Mouse (Mus musculus) liver, adult 2 months (tissue): ENCODE data around the gene Ephx4. TPM values are rescaled to one million over a fixed set of nuclear protein-coding genes. Genes with fewer than 3 reads are reported as not detected.

Experiments
- DNase-seq: peaks from one replicate; pipeline ENCODE4 v3.0.0-alpha.2; 2011; ENCODE audit warnings: low read depth, low spot score; ENCODE audit errors: extremely low read depth
- H3K27ac ChIP-seq: fragments of 200-500 bp; replicated peaks from 2 replicates; pipeline ENCODE4 v1.5.1; 2012; ENCODE audit warnings: low read depth, mild to moderate bottlenecking, control low read depth, inconsistent platforms, low read length; ENCODE audit not compliant: insufficient read depth
- H3K27me3 ChIP-seq: fragments of 200-500 bp; 2 replicates; pipeline ENCODE4 v1.6.1; 2012; ENCODE audit warnings: mild to moderate bottlenecking, moderate library complexity, low read length, inconsistent platforms; ENCODE audit not compliant: control insufficient read depth, insufficient read depth
- H3K36me3 ChIP-seq: fragments of 200-500 bp; 2 replicates; pipeline ENCODE4 v1.6.1; 2012; ENCODE audit warnings: low read length, inconsistent platforms; ENCODE audit not compliant: control insufficient read depth, insufficient read depth
- H3K4me1 ChIP-seq: fragments of 200-500 bp; 2 replicates; pipeline ENCODE4 v1.6.1; 2011; ENCODE audit warnings: low read length; ENCODE audit not compliant: control insufficient read depth, insufficient read depth
- H3K4me3 ChIP-seq: fragments of 200-500 bp; 2 replicates; pipeline ENCODE4 v1.5.1; 2011; ENCODE audit warnings: low read depth, mild to moderate bottlenecking, control low read depth, low read length, moderate library complexity; ENCODE audit not compliant: insufficient read depth
- H3K79me2 ChIP-seq: fragments of 200-500 bp; 2 replicates; pipeline ENCODE4 v1.6.1; 2012; ENCODE audit warnings: inconsistent platforms, mild to moderate bottlenecking, low read length, moderate library complexity; ENCODE audit not compliant: control insufficient read depth, insufficient read depth
- H3K9ac ChIP-seq: fragments of 200-500 bp; 2 replicates; pipeline ENCODE4 v1.6.1; 2012; ENCODE audit warnings: low read depth, mild to moderate bottlenecking, control low read depth, inconsistent platforms, low read length
- CTCF ChIP-seq: fragments of 200-500 bp; IDR thresholded peaks from 2 replicates; pipeline ENCODE4 v1.5.1; 2011; ENCODE audit warnings: low read depth, low read length, control low read depth
- POLR2A ChIP-seq: fragments of 200-500 bp; IDR thresholded peaks from 2 replicates; pipeline ENCODE4 v1.6.1; 2011; ENCODE audit warnings: low read length, control low read depth; ENCODE audit not compliant: insufficient read depth; ENCODE audit errors: extremely low read depth
- WGBS: fragments of 180-500 bp; shearing (Covaris S2); methylation state at CpG from one replicate; pipeline ENCODE4 v1.1.7; 2018; 5-methylcytosine and 5-hydroxymethylcytosine counted together
- polyA plus RNA-seq: library from polyadenylated mRNA; depleted of rRNA; stranded (reverse); fragments of >200 nt; gene quantifications from 2 replicates; pipeline ENCODE4 v1.2.3, GENCODE M21; 2012
- total RNA-seq: library from RNA; depleted of rRNA; stranded (reverse); fragments of >200 nt; gene quantifications from 2 replicates; pipeline ENCODE4 v1.2.3, GENCODE M21; 2014

Ephx4 gene
- total and polyA plus RNA-seq, 2 experiments = 0.65 TPM; not detected in 1

DNA sequence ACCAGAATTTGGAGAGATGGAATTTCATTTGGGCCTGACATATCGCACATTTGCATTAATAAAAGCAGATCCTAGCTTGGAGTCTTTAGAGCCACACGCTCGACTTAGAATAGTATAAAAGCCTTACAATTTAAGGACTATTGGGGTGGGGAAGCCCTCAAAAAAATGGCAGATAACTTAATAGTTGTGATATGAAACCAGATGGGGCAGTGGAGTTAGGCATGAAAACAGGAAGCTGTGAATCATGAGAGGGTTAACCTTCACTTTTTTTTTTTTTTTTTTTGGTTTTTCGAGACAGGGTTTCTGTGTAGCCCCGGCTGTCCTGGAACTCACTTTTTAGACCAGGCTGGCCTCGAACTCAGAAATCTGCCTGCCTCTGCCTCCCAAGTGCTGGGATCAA lies 33.6 kb downstream of the Ephx4 start:
- WGBS = 87% methylated on average over 6 of the region's 6 CpGs
- H3K27ac ChIP-seq = no peak overlapping the region
- no peak overlapping the region for H3K4me3 ChIP-seq
- H3K9ac ChIP-seq = no peak overlapping the region
- no peaks in the 10 kb centered on the region for H3K36me3 ChIP-seq
- peaks cover 5% of the 10 kb centered on the region; the same call in 1 of the 2 replicates for H3K4me1 ChIP-seq
- DNase-seq = no peak
- no peak for TF ChIP-seq POLR2A
- no peak for TF ChIP-seq CTCF
- no peaks in the 10 kb centered on the region for H3K79me2 ChIP-seq
- H3K27me3 ChIP-seq = no peaks in the 10 kb centered on the region

DNA sequence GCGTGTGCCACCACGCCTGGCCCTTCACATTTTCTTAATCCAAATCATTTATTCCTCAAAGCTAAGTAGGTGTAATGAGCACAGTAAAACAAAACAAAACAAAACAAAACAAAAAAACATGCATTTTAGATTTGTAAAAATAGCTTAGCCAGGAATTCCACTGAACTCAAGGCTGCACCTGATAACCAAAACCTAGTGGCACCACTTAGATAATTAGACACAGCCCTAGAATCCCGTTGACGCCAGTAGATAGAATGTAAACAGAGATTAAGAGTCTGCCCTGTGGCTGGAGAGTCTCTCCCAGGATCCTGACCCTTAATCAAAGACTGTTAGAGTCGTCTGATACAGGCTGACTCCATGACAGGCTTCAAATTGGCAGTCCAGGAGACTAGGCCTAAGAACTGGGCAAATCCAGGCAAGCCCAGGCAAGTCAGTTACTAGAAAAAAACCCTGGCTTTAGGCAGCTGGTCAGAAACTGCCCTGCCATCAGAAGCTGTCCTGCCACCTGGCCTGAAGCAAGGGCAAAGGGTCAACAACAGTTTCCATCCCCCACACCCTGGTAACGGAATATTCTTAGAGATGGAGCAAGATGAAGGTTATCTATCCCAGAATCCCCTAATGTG lies 34.2 kb downstream of the Ephx4 start:
- Histone ChIP-seq H3K27me3 (no peaks in the 10 kb centered on the region), H3K36me3 (no peaks in the 10 kb centered on the region), H3K9ac (no peak overlapping the region), H3K4me1 (peaks cover 5% of the 10 kb centered on the region; the same call in 1 of the 2 replicates), H3K27ac (no peak overlapping the region), H3K79me2 (no peaks in the 10 kb centered on the region), H3K4me3 (no peak overlapping the region)
- DNase-seq = peak; percentile 19
- 89% methylated on average over 6 of the region's 6 CpGs for WGBS
- TF ChIP-seq CTCF (no peak), POLR2A (no peak)

DNA sequence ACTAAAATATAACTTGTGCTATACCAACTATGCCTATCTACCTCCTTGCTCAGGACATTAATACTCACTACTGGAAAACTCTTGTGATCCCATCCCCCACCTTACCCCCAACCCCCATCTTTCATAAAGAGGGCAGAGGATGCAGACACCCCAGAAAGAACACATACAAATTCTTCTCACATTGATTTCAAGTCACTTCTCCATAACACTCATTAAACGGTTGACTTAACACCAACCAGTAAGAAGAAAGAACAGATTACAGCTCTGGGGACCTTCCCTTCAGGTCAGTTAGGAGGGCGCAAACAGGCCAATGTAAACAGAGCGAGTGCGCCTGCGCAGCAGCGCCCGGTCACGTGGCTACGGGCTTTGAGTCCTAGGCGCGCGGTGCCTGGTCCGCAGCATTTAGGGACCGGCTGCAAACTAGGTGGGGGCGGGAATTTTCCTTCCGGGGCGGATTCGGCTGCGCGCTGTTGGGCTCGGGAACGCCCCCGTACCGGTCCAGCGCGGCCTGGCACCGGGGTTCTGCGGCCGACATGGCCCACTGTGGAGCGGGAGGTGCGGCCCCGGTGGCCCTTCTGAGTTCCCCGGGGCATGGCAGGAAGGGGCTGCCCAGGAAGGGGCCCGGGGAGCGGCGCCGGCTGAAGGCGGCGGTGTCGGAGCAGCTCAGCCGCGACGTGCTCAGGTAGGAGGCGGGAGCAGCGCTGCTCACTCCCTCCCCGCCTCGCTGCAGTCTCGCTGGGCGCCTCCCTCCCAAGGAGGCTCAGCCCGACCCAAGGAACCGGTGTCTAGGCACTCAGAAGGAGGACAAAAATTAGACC lies 35.1 kb downstream of the Ephx4 start, which contains the start of gene Btbd8:
TSS of gene Btbd8 (plus strand) at position 534 of the 818 bp plus-strand sequence.
- H3K4me3 ChIP-seq = peak within 1 kb of the TSS; percentile 82
- under 1% methylated on average over 51 of the region's 51 CpGs for WGBS
- H3K79me2 ChIP-seq = no peaks in the 10 kb centered on the region
- peaks cover 5% of the 10 kb centered on the region; the same call in 1 of the 2 replicates for H3K4me1 ChIP-seq
- no peak for TF ChIP-seq CTCF
- TF ChIP-seq POLR2A = 0 out of 2 replicates have a peak, but pooled peaks have one; percentile 24
- H3K27ac ChIP-seq = peak within 1 kb of the TSS; percentile 66
- peak within 1 kb of the TSS; percentile 93 for H3K9ac ChIP-seq
- no peaks in the 10 kb centered on the region for H3K27me3 ChIP-seq
- no peaks in the 10 kb centered on the region for H3K36me3 ChIP-seq
- peak; percentile 87 for DNase-seq

DNA sequence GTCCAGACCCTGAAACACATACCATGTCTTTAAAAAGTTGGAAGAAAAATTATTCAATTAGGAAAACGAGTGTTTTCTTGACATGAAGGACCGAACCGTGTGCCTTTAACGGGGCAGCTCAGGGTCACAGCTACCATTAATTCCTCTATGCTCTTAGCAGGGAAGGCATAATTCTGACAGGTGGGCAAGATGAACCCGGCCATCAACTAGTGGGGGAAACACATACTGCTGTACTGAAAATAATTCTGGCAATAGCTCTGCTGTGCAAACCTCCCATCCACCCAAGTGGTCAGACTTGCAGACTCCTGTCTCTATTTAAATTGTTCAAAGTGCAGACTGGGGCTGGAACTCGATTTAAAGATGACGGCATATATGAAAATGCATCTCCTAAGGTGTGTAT lies 35.8 kb downstream of the Ephx4 start:
- Histone ChIP-seq H3K4me1 (peaks cover 5% of the 10 kb centered on the region; the same call in 1 of the 2 replicates), H3K4me3 (peak overlapping the region; percentile 82), H3K79me2 (no peaks in the 10 kb centered on the region), H3K36me3 (no peaks in the 10 kb centered on the region), H3K27me3 (no peaks in the 10 kb centered on the region), H3K27ac (peak overlapping the region; percentile 66), H3K9ac (peak overlapping the region; percentile 93)
- WGBS = 22% methylated on average over 7 of the region's 7 CpGs
- no peak for DNase-seq
- TF ChIP-seq CTCF (no peak), POLR2A (no peak)

DNA sequence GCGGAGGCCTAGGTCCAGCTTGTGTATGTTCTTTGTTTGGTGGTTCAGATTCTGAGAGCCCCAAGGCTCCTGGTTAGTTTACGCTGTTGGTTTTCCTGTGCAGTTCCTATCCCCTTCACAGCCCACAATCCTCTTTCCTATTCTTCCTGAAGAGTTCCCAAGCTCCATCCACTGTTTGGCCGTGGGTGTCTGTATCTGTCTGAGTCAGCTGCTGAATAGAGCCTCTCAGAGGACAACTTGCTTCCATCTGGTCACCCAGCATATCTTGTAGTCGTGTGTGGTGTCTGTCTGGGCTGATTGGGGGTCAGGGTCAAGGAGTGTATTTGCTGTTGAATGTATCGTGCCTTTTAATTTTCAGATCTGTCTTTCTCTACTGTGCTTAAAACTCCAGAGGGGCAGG lies 39.3 kb downstream of the Ephx4 start:
- no peaks in the 10 kb centered on the region; the same call in 1 of the 2 replicates for H3K79me2 ChIP-seq
- H3K27me3 ChIP-seq = no peaks in the 10 kb centered on the region
- no peak for DNase-seq
- H3K4me1 ChIP-seq = peaks cover 5% of the 10 kb centered on the region; the same call in 1 of the 2 replicates
- no peak for TF ChIP-seq POLR2A
- H3K9ac ChIP-seq = no peak overlapping the region
- no peaks in the 10 kb centered on the region for H3K36me3 ChIP-seq
- no peak overlapping the region for H3K27ac ChIP-seq
- WGBS = 86% methylated on average over 5 of the region's 5 CpGs
- H3K4me3 ChIP-seq = no peak overlapping the region
